Mouse (Mus musculus) myocyte (in vitro differentiated cells): ENCODE results near the gene Rai1.

Source experiments
- E2F4 ChIP-seq: IDR thresholded peaks from one replicate; pipeline ENCODE4 v1.6.1; 2011; ENCODE audit warnings: mild to moderate bottlenecking, control low read depth, moderate library complexity; ENCODE audit not compliant: insufficient read depth
- MAX ChIP-seq: IDR thresholded peaks from one replicate; pipeline ENCODE4 v1.6.1; 2011; ENCODE audit warnings: low read depth, mild to moderate bottlenecking, control low read depth
- MYOD1 ChIP-seq, 3 experiments: IDR thresholded peaks; one replicate each; pipeline ENCODE4 v1.6.1; 2011; ENCODE audit warnings: control low read depth in 2 of 3, low read depth in 2 of 3, mild to moderate bottlenecking in 2 of 3, moderate library complexity in 1 of 3; ENCODE audit not compliant: insufficient read length in 2 of 3, control insufficient read depth in 1 of 3
- MYOG ChIP-seq, 3 experiments: IDR thresholded peaks; one replicate each; pipeline ENCODE4 v1.6.1; 2011; ENCODE audit warnings: control low read depth in 2 of 3, low read depth in 2 of 3, mild to moderate bottlenecking in 2 of 3; ENCODE audit not compliant: insufficient read length in 2 of 3, control insufficient read depth in 1 of 3, insufficient read depth in 1 of 3
- POLR2A ChIP-seq: IDR thresholded peaks from one replicate; pipeline ENCODE4 v1.6.1; 2011; ENCODE audit warnings: low read depth, mild to moderate bottlenecking, control low read depth, moderate library complexity; ENCODE audit not compliant: insufficient read length
- REST ChIP-seq: IDR thresholded peaks from one replicate; pipeline ENCODE4 v1.6.1; 2011; ENCODE audit warnings: mild to moderate bottlenecking, control low read depth, moderate library complexity; ENCODE audit not compliant: insufficient read depth, insufficient read length
- SRF ChIP-seq: IDR thresholded peaks from one replicate; pipeline ENCODE4 v1.6.1; 2011; ENCODE audit warnings: low read depth; ENCODE audit not compliant: control insufficient read depth, insufficient read length
- TCF12 ChIP-seq: IDR thresholded peaks from one replicate; pipeline ENCODE4 v1.6.1; 2011; ENCODE audit warnings: mild to moderate bottlenecking, control low read depth; ENCODE audit not compliant: poor library complexity, insufficient read depth, severe bottlenecking
- TCF3 ChIP-seq: IDR thresholded peaks from one replicate; pipeline ENCODE4 v1.6.1; 2011; ENCODE audit warnings: low read depth, control low read depth; ENCODE audit not compliant: insufficient read length
- USF1 ChIP-seq: IDR thresholded peaks from one replicate; pipeline ENCODE4 v1.6.1; 2011; ENCODE audit warnings: low read depth, mild to moderate bottlenecking, control low read depth, moderate library complexity

- TF ChIP-seq POLR2A (peak; percentile 58), USF1 (no peak), MAX (no peak), SRF (no peak), REST (no peak), MYOD1 (IDR thresholded peaks at IDR 0.05; ENCODE audit: control insufficient read depth in 1 of 3, insufficient read length in 2 of 3, low read depth in 2 of 3) (no peak), TCF12 (no peak), MYOG (IDR thresholded peaks at IDR 0.05; ENCODE audit: control insufficient read depth in 1 of 3, insufficient read depth in 1 of 3, insufficient read length in 2 of 3, low read depth in 2 of 3) (no peak), TCF3 (no peak), E2F4 (no peak)
Observed at GRCm38 (mm10) chr11:60105593-60106542, 1.1 kb downstream of the Rai1 start.
